Mouse (Mus musculus) monocyte, adult 2 months (primary cell): ENCODE data around the gene Cass4.
A peak's percentile ranks its signal among the peaks of the same experiment; 100 is the strongest.

Source experiments
- DNase-seq, 2 experiments: peaks; one replicate each; pipeline ENCODE4 v3.0.0; 2022; ENCODE audit warnings: low spot score in 2 of 2, low read depth in 1 of 2

The Cass4 gene

DNA sequence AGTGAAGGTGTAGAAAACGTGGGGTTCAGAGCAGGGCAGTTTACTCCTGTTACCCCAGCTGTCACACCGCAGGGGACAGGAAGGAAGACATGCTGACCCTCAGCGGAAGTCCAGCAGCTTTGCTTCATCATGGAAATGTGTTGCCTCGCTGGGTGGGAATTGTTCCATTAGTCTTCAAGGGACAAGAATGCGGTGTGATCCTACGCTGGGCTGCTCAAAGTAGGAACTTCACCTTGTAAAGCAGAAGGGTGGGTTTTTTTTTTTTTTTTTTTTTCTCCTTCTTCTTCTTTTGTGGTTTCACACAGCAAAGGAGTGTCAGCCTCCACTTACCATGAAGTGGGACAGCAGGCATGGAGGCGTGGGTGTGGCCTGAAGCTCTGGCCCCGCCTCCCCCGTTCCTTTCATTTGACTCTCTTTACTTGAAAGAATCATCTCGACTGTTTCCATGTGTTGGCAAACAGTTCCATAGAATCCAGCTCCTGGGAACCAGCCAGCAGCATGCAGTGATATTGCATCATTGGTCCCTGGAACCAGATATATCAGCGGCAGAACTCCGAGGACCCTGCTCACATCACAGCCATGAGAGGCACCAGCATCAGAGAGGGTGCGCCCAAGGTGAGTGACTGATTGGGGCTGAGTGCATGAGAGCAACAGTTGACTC is at the start of gene Cass4:
Cass4 (plus strand) TSS at position 404 of the 661 bp plus-strand sequence.
- DNase-seq, result peak in 1 of 2 experiments; percentile 46

DNA sequence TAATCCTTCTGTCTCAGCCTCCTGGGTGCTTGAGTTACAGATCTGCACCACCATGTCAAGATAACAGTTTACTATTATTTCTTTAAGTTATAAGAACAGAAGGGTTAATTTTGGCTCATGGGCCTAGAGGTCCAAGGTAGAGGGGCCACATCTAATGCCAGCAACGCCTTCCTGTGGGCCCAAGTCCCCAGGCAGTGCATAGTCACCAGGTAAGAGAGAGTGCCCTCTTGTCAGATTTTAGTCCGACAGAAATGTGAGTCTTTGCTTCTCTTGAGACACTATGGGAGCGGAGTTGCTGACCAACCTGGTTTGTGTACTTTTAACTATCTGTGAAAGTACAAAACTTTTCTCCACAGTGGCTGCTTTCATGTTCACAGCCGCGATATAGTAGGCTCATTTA is 48.9 kb upstream of the Cass4 start:
- DNase-seq, result no peak

DNA sequence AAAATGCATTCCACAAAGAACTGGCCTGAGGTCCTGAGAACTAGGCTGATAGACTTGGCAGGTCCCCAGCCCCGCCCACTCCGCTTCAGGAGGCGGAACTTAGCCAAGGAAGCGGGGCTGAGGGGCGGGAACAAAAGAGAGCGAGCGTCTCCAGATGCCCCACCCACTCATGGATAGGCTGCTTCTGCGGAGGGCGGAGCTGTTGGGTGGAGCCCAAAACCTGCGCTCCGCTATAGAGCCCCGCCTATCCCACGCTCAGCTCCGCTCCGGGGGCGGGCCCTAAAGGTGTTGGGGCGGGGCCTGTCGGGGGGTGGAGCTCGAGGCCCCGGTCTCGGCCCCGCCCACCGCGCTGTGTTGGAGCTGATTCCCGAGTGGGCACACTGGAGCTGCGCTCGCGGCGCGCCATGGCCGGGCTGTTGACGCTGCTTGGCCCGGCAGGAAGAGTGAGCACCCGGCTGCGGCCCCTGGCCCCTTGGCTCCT is 48.3 kb upstream of the Cass4 start, which contains the start of gene Fam210b:
Fam210b (plus strand) TSS at position 308 of the 481 bp plus-strand sequence.
- peak; percentile 89 to 92 for DNase-seq

DNA sequence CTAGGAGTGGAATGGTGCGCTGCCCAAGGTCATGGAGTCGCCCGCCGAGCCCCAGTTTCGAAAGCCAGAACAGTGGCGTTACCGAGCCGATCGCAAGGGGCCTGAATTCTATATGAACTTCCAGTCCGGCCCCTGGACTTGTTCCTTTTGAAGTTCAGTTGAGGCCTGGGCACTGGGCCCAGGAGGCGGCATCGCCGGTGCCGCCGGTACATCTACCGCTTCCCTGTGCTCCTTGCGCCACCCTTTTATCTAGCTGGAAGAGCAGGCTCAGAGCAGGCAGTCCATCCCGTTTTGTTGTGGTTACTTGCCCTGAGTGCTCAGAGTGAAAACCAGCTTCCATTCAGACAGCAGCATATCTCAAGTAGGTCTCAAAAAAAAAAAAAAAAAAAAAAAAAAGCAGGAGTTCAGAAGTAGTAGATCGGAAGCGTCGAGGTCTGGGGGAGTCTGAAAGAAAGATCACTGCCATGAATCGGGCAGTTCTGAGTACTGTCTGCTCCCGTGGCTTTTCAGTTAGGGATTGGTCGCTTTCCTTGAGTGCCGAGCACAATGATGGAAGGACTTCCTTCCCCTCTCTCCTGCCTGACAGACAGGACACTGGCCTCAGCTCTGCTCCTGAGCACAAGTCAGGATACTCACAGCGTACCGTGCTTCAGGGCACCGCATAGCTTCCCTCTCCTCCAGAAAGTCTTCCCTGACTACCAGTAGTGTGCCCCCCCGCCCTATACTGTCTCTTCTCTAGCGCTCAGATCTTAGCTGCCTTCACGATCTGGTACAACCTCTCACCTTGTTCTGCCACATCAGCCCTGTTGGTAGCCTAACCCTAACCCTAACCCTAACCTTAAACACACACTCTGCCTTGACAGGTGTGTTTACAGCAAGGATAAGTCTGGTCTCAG is 47.3 kb upstream of the Cass4 start:
- no peak for DNase-seq

DNA sequence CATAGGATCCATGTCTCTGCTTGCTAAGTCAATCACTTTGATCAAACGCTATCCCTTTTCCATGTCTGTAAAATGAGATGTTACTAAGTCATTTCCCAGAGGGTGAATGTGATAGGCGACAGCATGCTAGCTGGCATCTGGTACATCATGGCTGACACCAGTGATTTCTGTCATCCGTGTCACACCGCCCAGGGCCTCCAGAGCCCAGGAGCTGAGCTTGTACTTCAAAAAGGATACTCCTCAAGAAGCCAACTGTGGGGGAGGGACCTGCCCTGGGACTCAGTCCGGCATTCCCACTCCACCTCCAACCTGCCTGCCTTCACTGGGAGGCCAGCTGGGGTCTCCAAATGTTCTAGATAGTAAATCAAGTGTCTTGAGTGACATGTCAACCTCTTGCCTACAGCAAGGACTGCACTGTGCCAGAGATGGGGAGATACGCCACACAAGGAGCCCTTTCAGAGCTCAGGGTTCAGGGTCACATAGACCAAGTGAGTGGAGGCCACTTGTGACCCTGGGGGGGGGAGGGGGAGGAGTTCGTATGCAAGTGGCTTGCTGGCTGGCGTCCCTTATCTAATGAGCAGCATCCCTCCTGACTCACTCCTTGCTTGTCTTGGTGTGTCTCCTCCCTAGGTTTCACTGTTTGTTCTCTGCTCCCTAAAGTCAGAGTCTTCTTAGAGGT is 46.5 kb upstream of the Cass4 start:
- DNase-seq, result no peak

DNA sequence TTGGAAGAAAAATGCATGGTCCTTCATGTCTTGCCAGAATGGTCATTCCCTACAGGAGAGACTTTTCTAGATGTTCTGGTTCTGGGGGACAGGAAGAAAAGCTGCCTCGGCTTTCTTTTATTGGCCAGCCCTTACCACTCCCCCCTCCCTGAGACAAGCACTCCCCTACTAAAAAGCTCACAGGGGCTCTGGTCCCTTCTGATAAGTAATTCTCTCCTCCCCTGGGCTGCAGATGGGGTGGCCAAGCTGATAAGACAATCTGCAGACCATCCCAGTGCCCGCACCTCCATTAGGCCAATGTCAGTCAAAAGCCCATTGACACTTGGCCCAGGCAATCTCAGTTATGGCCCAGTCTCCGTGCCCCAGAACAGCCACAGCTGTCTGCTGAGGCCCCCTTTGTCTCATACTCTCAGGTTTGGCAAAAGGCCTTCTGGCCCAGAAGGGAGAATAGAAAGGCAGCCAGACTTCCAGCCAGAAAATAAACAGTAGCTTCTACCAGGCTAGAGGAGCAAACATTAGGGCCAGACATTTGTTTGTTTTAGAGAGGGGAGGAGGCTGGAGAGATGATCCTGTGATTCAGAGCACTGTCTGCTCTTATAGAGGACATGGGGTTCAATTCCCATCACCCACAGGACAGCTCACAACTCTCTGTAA is 45.2 kb upstream of the Cass4 start:
- DNase-seq, result no peak

DNA sequence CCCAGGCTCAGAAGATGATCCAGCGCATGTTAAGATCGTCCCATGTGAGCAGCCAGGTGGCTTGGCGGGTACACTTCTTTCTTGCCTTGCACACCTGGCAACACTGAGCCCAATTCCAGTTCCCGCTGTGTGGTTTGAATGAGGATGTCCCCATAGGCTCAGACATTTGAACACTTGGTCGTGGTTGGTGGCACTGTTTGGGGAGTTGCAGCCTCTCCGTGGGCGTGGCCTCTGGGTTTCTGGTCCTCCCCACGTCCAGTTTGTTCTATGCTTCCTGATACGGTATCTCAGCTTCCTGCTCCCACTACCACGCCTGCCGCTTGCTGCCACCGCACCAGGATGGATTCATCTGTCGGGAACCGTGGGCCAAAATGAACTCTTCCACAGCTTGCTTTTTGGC is 43.8 kb upstream of the Cass4 start:
- DNase-seq, result no peak

DNA sequence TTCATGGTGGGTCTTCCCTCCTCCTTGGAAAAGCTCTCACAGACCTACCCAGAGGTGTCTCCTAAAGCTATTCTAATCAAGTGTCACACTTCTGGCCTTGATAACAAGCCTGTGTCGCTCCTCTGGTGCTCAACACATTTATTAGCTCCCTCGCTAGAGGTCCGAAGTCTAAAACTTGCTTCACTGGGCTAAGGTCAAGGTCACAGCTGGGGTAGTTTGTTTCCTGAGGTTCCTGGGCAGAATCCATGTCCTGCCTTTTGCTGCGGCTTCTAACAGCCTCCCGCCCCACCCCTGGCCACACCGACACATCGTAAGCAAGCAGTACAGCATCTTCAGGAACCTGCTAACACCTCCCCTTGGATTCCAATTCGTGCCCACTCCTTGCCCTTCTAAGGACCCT is 42.8 kb upstream of the Cass4 start:
- no peak for DNase-seq

DNA sequence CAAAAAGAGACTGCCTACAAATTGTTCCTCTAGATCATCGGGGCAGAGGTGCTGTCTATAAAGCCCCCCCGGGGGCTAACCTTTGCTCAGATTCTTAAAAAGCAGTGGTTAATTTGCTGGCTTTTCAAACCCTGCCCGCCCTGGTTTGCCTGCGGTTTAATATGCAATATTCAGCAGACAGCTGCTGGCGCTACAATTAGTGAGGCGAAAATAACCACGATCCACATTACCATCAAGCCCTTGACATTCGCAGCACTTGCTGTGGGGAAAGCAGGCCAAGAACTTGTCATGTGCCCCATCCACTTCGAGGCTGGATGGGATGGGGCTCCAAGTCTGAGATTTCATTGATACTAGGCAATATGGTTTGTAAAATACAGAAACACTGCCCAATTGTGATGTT is 40.4 kb upstream of the Cass4 start:
- no peak for DNase-seq

DNA sequence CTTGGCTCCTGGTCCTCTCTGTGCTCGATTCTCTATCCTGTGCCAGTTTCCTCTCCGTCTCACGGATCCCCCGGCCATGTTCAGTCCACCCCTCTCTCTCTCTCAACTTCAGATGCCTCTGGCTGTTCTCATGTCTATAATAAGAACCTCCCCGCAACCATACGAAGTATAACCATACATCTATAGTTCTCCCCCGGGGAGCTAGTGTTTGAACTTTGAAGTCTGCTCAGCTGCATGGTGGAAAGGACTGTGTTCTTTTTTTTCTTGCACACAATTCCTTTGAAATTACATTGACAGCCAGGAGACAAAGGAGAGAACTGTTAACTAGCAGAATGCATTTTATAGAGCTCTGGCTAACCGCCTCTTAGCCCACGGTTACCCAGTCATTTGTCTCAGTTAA is 38.8 kb upstream of the Cass4 start:
- DNase-seq, result no peak

DNA sequence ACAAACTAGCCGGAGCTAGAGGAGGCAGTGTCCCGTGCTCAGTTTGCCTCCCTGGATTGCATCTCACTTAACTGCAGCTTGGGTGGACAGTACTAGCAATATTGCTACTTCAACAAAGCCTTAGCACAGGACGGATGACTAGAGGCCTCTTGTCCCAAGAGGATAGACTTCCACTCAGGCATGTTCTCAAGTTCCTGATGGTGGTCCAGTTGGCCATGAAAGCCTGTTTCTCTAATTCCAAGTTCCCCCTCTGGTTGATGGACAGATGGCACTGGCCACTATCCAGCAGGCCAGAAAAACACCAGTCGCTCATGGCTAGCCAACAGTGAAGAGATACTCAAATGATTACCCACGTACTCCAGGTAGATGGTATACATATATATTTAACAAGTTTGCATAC is 37.8 kb upstream of the Cass4 start:
- DNase-seq, result no peak

DNA sequence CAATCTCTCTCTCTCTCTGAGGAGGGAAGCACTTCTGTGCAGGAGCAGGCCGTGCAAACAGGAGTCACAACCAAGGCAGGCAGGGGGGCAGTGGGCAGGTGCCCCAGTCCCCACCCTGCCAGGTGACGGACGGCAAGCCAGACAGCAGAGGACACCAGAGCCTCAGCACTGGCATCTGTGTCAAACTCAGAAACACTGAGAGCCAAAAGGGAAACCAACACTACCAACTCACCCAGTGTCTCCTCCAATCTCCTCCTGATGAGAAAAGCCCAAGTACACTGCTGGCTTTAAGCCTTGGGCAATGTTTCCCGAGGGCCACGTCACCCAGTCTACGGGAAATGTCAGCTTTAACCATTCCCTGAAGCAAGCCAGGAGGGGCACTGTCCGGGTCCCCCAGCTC is 30.4 kb upstream of the Cass4 start:
- DNase-seq, result no peak

DNA sequence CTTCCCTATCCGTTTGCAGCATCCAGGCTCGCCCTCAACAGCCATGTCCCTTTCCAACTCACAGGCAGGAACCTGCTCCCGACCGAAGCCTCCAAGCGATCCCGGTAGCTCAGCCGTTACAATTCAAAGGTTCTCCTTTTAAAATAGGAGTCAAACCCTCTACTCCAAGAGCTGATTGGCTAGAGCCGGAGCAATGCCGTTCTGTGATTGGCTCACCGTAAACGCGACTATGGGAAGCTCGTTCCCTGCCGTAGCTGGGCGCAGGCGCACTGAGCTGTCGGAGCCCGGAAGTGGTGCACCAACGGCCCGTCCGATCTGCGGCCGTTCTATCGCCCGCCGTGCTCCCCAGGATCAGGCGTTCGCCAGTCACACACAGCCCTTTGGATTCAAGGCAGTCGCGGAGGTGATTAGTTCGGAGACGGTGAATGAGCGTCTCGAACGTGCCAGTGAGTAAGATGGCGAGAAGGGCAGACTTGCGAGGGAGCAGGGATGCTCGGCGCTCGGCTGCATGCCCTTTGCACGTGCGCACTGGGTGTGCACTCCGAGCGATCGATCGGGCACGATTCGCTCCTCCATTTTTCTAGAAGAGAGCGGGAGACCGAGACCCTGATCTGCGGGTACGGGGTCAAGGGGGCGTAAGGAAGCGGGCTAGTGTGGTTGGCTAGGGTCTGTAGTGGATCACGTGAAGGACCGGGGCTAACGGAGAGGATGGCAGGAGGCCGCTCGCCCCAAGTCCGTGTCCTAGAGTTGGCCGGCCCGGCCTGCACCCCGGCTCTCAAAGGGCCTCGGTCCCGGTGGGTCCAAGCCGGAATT is 23.0 kb upstream of the Cass4 start, which contains the start of the genes Aurka and Cstf1:
Aurka (minus strand) TSS at position 125 of the 813 bp plus-strand sequence.
Cstf1 (plus strand) TSS at position 271 of the 813 bp plus-strand sequence.
- DNase-seq, result peak; percentile 85 to 92

DNA sequence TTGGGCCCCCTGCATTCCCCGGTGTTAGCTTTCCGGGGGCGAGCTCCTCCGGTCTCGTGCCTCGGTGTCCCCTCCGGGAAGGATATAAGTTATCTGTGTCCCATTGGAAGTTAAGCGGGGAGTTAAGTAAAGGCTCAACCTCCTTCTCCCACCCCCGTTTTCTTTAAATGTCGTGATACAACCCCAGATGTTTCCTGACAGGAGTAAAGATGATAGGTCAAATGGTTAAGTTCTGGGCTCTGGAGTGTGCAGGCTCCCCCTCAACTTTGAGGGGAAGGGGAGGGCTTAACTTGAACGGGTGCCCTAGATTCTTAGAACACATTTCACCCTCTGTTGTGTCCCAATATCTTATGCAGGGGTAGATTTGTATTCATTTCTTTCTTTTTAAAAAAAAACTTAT is 22.3 kb upstream of the Cass4 start:
- no peak for DNase-seq

DNA sequence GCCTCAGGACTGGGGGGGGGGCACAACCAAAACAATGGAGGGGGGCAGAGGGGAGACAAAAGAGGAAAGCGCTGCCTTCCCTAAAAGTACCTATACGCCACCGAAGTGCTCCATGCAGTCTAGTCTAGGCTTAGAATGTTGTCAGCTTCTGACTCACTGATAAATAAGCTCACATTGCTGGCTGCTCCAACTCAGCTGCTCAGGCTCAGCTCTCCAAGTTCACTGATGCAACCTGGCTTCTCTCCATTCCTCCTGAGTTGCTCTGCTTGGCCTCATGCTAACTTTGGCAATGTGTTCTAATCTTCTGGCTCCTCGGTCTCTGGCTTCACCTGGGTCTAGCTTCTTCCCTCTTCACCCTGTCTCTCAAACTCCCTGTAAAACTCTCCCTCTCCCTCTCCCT is 17.0 kb upstream of the Cass4 start:
- DNase-seq, result no peak

DNA sequence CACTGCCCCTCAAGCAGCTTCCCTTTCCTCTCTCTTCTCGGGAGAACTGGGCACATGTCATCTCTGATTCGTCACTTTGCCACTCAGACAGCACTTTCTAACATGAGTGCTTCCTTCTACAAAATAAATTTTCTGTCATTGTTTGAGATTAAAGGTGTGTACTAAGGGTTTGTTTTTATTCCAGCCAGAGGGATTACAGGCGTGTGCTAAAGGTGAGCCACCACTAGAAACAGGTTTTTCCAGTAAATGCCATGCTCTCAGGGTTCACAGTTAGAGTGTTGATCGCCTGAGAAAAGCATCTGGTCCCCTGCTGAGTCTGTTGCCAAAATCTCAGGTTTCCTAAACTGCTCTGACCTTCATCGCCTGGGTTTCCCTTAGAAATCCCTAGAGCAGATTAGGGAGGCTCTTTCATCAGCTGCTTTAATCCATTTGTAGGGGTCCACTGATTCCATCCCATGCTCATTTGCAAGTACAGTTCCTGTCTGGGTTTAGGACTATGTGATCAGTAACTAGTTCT is 16.5 kb upstream of the Cass4 start:
- no peak for DNase-seq

DNA sequence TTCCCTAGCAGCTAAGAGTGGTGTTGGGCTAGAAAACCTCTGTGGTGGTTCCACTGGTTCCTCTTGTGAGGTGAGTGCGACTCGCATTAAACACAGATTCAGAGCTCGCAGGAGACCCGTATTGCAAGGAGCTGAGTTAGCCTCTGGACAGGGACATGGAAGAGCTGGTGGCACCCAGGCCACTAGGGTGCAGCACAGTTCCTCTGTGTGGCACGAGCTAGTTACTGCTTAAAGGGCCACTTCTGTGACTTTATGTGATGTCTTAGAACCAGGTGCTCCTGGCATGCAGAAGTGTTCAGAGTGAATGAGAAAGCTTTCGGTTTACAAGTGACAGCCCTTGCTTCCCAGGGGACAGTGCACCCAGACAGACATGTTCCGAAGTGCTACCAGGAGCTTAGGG is 15.3 kb upstream of the Cass4 start:
- peak in 1 of 2 experiments; percentile 49 for DNase-seq

DNA sequence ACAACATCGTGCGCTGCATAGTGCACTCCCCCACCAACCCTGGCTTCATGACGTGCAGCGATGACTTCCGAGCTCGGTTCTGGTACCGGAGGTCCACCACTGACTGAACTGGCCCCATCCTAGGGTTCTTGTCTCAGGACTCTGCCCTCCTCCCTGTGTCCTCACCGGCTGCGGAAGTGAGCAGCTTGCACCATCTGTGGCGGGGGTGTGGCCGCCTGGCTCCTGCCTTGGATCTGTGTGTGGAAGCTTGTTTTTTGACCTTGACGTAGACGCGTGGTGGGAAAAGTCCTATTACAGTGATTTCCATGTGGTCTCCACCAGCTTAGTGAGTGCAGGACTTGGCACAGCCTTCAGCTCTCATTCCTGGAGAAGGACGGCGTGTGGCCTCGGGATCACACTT is 13.1 kb upstream of the Cass4 start:
- DNase-seq, result no peak

DNA sequence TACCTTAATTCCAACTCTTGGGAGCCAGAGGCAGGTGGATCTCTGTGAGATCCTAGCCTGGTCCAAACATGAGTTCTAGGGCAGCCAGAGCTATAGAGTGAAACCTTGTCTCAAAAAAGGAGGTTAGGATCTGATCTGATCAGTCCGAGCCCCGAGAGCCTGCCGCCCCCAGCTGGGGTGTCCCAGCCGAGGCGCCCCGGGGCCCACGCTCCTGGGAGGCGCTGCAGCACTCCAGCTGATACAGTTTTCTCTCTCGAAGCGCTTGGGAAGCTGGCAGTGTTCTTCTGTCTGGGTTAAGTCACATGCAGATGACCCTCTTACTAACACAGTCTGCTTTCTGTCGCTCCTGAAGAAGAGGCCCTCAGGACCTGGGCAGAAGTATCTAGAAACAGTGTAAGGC is 12.3 kb upstream of the Cass4 start:
- DNase-seq, result no peak

DNA sequence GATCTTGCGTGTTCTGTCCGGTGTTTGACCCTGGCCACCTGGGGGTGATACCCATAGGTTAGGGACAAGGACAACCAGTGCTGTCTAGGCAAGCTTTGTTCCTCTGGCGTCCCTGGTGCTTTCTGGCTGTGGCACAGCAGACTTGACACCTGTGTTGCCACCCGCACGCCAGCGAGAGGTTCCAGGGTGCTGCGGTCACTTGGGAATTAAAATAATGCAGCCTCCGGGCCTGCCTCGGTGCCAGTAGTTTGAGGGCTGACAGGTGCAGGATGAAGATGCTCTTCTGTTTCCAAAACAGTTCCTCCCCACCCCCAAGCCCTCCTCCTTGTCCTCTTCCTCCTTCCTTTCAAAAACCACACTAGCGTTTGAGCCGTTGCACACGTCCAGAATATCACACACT is 11.7 kb upstream of the Cass4 start:
- DNase-seq, result no peak
